Mouse (Mus musculus): ENCODE measurements around the gene Rnls.

DNA sequence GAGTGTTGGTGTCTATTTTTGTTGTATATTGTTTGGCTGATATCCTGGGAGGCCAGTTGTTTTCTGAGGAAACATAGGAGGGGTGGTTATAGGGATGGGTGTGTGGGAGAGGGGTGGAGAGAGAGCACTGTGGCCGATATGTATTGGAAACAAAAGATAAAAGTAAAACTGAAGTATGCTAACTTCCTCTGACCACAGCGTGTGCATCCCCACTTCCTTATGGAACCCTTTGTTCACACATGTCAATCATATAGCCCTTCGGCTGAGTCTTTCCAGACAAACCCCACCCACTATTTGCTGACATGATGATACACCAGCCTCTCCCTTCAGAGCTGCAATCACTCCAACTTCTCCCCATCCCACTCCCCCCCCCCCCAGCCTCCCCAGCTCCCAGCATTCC, 35.1 kb downstream of the Rnls start:
- TF ChIP-seq CTCF (IDR thresholded peaks at IDR 0.05; ENCODE audit: borderline replicate concordance, control insufficient read depth, extremely low read depth, insufficient read depth, low read length, poor library complexity) = no peak
- no peak for TF ChIP-seq POLR2A (IDR thresholded peaks at IDR 0.05; ENCODE audit: control insufficient read depth, extremely low read depth, insufficient read depth, low read length, poor library complexity)
